Mouse (Mus musculus): ENCODE measurements around the gene Ngly1. TPM values are rescaled to one million over a fixed set of nuclear protein-coding genes. Genes with fewer than 3 reads are reported as not detected.

The Ngly1 gene
- total RNA-seq, 2 experiments from 2014 or later = 48.5 to 52.5 TPM

GRCm38 (mm10) chr14:16334260-16334659, 85.2 kb downstream of the Ngly1 start:
- no peak for DNase-seq

GRCm38 (mm10) chr14:16335835-16336417, 86.8 kb downstream of the Ngly1 start:
- DNase-seq = no peak

DNA sequence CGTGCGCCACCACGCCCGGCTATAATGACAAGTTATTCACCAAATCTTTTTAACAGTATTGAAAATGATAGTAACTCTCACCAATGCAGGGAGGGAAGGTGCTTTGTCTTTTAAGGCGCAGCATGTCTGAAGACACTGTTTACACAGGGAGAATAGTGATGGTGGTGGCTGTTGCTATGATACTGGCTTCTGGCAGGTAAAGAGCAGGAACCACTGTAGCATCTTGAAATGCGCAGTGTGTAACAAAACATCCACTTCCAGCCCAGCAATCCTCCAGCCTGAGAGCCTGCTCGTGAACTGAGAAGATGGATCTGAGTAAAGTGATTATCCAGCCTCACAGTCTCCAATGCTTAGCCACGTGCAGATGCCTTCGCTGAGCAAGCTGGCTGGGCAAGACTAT, 98.4 kb downstream of the Ngly1 start:
- no peak for DNase-seq

DNA sequence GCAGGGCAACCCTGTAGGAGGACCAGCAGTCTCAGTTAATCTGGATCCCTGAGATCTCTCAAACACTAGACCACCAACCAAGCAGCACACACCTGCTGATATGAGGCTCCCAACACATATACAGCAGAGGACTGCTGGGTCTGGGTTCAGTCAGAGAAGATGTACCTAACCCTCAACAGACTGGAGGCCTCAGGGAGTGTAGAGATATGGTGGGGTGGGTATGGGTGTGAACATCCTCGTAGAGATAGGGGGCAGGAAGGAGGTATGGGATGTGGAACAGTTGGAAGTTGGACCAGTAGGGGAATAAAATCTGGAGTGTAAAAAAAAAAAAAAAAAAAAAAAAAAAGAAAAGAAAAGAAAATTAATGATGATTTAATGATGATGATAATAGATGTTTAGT, 110.6 kb downstream of the Ngly1 start:
- DNase-seq = no peak

Other genes with a start within 250 kb of the Ngly1 start
- 10 to 100 TPM; 22.1 to 26.7 TPM for gene Oxsm, start 528 bp downstream of the Ngly1 start, total RNA-seq (2021)
- 10 to 100 TPM; 83.5 to 88.6 TPM for gene Top2b, start 115.9 kb downstream of the Ngly1 start, total RNA-seq (2021)

Measured in adrenal gland, postnatal 10 days (tissue).